Mouse (Mus musculus): Measurements from ENCODE around the gene Plxna4. TPM values are rescaled to one million over a fixed set of nuclear protein-coding genes. Genes with fewer than 3 reads are reported as not detected.

Plxna4 gene
- polyA plus RNA-seq, 1 experiment from 2014 or later, result 3.6 TPM

GRCm38 (mm10) chr6:32231383-32231782, 356.6 kb downstream of the Plxna4 start:
- Histone ChIP-seq H3K36me3 (ENCODE audit: control insufficient read depth, insufficient read depth, low read length) (no peaks in the 10 kb centered on the region), H3K4me2 (no peak overlapping the region), H3K9ac (ENCODE audit: low read length) (no peak overlapping the region), H3K27me3 (ENCODE audit: control insufficient read depth, insufficient read depth, low read length) (no peaks in the 10 kb centered on the region), H3K27ac (ENCODE audit: low read depth, low read length) (no peak overlapping the region), H3K9me3 (ENCODE audit: control insufficient read depth, low read length) (no peaks in the 10 kb centered on the region), H3K4me1 (ENCODE audit: control insufficient read depth, insufficient read depth, low read length) (no peaks in the 10 kb centered on the region), H3K4me3 (ENCODE audit: low read depth, low read length) (no peak overlapping the region)
- WGBS, result 85% methylated on average over 2 of the region's 2 CpGs
- ATAC-seq (ENCODE audit: low FRiP score) (no peak), DNase-seq (ENCODE audit: low spot score, missing footprints) (no peak)

- Histone ChIP-seq H3K9ac (ENCODE audit: low read length) (no peak overlapping the region), H3K4me2 (no peak overlapping the region), H3K36me3 (ENCODE audit: control insufficient read depth, insufficient read depth, low read length) (no peaks in the 10 kb centered on the region), H3K27me3 (ENCODE audit: control insufficient read depth, insufficient read depth, low read length) (no peaks in the 10 kb centered on the region), H3K4me1 (ENCODE audit: control insufficient read depth, insufficient read depth, low read length) (no peaks in the 10 kb centered on the region), H3K4me3 (ENCODE audit: low read depth, low read length) (no peak overlapping the region), H3K9me3 (ENCODE audit: control insufficient read depth, low read length) (no peaks in the 10 kb centered on the region), H3K27ac (ENCODE audit: low read depth, low read length) (no peak overlapping the region)
- ATAC-seq (ENCODE audit: low FRiP score) (no peak), DNase-seq (ENCODE audit: low spot score, missing footprints) (no peak)
- 39% methylated on average over 1 of the region's 1 CpGs for WGBS
These were observed 361.4 kb downstream of the Plxna4 start for GRCm38 (mm10) chr6:32226636-32227035.

- 86% methylated on average over 7 of the region's 7 CpGs for WGBS
- no peaks in the 10 kb centered on the region for H3K27me3 ChIP-seq (ENCODE audit: control insufficient read depth, insufficient read depth, low read length)
These were observed 363.8 kb downstream of the Plxna4 start for GRCm38 (mm10) chr6:32224007-32224703.

GRCm38 (mm10) chr6:32220765-32221164, 367.2 kb downstream of the Plxna4 start:
- H3K4me1 ChIP-seq (ENCODE audit: control insufficient read depth, insufficient read depth, low read length), result no peaks in the 10 kb centered on the region
- DNase-seq (ENCODE audit: low spot score, missing footprints), result peak; percentile 14
- no peak for ATAC-seq (ENCODE audit: low FRiP score)
- WGBS, result 86% methylated on average over 8 of the region's 8 CpGs
- no peaks in the 10 kb centered on the region for H3K36me3 ChIP-seq (ENCODE audit: control insufficient read depth, insufficient read depth, low read length)
- H3K9me3 ChIP-seq (ENCODE audit: control insufficient read depth, low read length), result no peaks in the 10 kb centered on the region
- H3K9ac ChIP-seq (ENCODE audit: low read length), result no peak overlapping the region
- H3K27ac ChIP-seq (ENCODE audit: low read depth, low read length), result no peak overlapping the region
- H3K4me2 ChIP-seq, result no peak overlapping the region
- no peak overlapping the region for H3K4me3 ChIP-seq (ENCODE audit: low read depth, low read length)
- H3K27me3 ChIP-seq (ENCODE audit: control insufficient read depth, insufficient read depth, low read length), result no peaks in the 10 kb centered on the region

More at GRCm38 (mm10) chr6:32224007-32224703, 363.8 kb downstream of the Plxna4 start:
- Histone ChIP-seq H3K36me3 (ENCODE audit: control insufficient read depth, insufficient read depth, low read length) (no peaks in the 10 kb centered on the region), H3K9me3 (ENCODE audit: control insufficient read depth, low read length) (no peaks in the 10 kb centered on the region), H3K4me2 (no peak overlapping the region), H3K4me1 (ENCODE audit: control insufficient read depth, insufficient read depth, low read length) (no peaks in the 10 kb centered on the region), H3K4me3 (ENCODE audit: low read depth, low read length) (no peak overlapping the region), H3K9ac (ENCODE audit: low read length) (no peak overlapping the region), H3K27ac (ENCODE audit: low read depth, low read length) (no peak overlapping the region)
- DNase-seq (ENCODE audit: low spot score, missing footprints) (no peak), ATAC-seq (ENCODE audit: low FRiP score) (no peak)

- no peak overlapping the region for H3K9ac ChIP-seq (ENCODE audit: low read length)
- 79% methylated on average over 3 of the region's 3 CpGs for WGBS
- H3K4me3 ChIP-seq (ENCODE audit: low read depth, low read length), result no peak overlapping the region
- DNase-seq (ENCODE audit: low spot score, missing footprints) (peak; percentile 14), ATAC-seq (ENCODE audit: low FRiP score) (no peak)
- no peaks in the 10 kb centered on the region for H3K36me3 ChIP-seq (ENCODE audit: control insufficient read depth, insufficient read depth, low read length)
- no peaks in the 10 kb centered on the region for H3K9me3 ChIP-seq (ENCODE audit: control insufficient read depth, low read length)
- no peaks in the 10 kb centered on the region for H3K4me1 ChIP-seq (ENCODE audit: control insufficient read depth, insufficient read depth, low read length)
- no peaks in the 10 kb centered on the region for H3K27me3 ChIP-seq (ENCODE audit: control insufficient read depth, insufficient read depth, low read length)
- H3K27ac ChIP-seq (ENCODE audit: low read depth, low read length), result no peak overlapping the region
- H3K4me2 ChIP-seq, result no peak overlapping the region
These were observed 369.4 kb downstream of the Plxna4 start for GRCm38 (mm10) chr6:32218544-32218943.

GRCm38 (mm10) chr6:32212439-32212838, 375.6 kb downstream of the Plxna4 start:
- Histone ChIP-seq H3K4me1 (ENCODE audit: control insufficient read depth, insufficient read depth, low read length) (no peaks in the 10 kb centered on the region), H3K9me3 (ENCODE audit: control insufficient read depth, low read length) (no peaks in the 10 kb centered on the region), H3K9ac (ENCODE audit: low read length) (no peak overlapping the region), H3K36me3 (ENCODE audit: control insufficient read depth, insufficient read depth, low read length) (no peaks in the 10 kb centered on the region), H3K4me2 (no peak overlapping the region), H3K27me3 (ENCODE audit: control insufficient read depth, insufficient read depth, low read length) (no peaks in the 10 kb centered on the region), H3K4me3 (ENCODE audit: low read depth, low read length) (no peak overlapping the region), H3K27ac (ENCODE audit: low read depth, low read length) (no peak overlapping the region)
- ATAC-seq (ENCODE audit: low FRiP score) (no peak), DNase-seq (ENCODE audit: low spot score, missing footprints) (peak; percentile 23)
- WGBS, result 53% methylated on average over 4 of the region's 4 CpGs

GRCm38 (mm10) chr6:32210139-32210538, 377.9 kb downstream of the Plxna4 start:
- ATAC-seq (ENCODE audit: low FRiP score) (no peak), DNase-seq (ENCODE audit: low spot score, missing footprints) (no peak)
- H3K4me3 ChIP-seq (ENCODE audit: low read depth, low read length), result no peak overlapping the region
- H3K4me1 ChIP-seq (ENCODE audit: control insufficient read depth, insufficient read depth, low read length), result no peaks in the 10 kb centered on the region
- WGBS, result 75% methylated on average over 7 of the region's 7 CpGs
- no peaks in the 10 kb centered on the region for H3K27me3 ChIP-seq (ENCODE audit: control insufficient read depth, insufficient read depth, low read length)
- no peak overlapping the region for H3K9ac ChIP-seq (ENCODE audit: low read length)
- no peak overlapping the region for H3K4me2 ChIP-seq
- H3K36me3 ChIP-seq (ENCODE audit: control insufficient read depth, insufficient read depth, low read length), result no peaks in the 10 kb centered on the region
- H3K27ac ChIP-seq (ENCODE audit: low read depth, low read length), result no peak overlapping the region
- no peaks in the 10 kb centered on the region for H3K9me3 ChIP-seq (ENCODE audit: control insufficient read depth, low read length)

- 88% methylated on average over 7 of the region's 7 CpGs for WGBS
- Histone ChIP-seq H3K4me2 (no peak overlapping the region), H3K27me3 (ENCODE audit: control insufficient read depth, insufficient read depth, low read length) (no peaks in the 10 kb centered on the region), H3K4me3 (ENCODE audit: low read depth, low read length) (no peak overlapping the region), H3K9ac (ENCODE audit: low read length) (no peak overlapping the region), H3K9me3 (ENCODE audit: control insufficient read depth, low read length) (no peaks in the 10 kb centered on the region), H3K36me3 (ENCODE audit: control insufficient read depth, insufficient read depth, low read length) (no peaks in the 10 kb centered on the region), H3K4me1 (ENCODE audit: control insufficient read depth, insufficient read depth, low read length) (no peaks in the 10 kb centered on the region), H3K27ac (ENCODE audit: low read depth, low read length) (no peak overlapping the region)
- DNase-seq (ENCODE audit: low spot score, missing footprints) (no peak), ATAC-seq (ENCODE audit: low FRiP score) (no peak)
These were observed 379.0 kb downstream of the Plxna4 start for GRCm38 (mm10) chr6:32208951-32209350.

- Histone ChIP-seq H3K9me3 (ENCODE audit: control insufficient read depth, low read length) (no peaks in the 10 kb centered on the region), H3K36me3 (ENCODE audit: control insufficient read depth, insufficient read depth, low read length) (no peaks in the 10 kb centered on the region), H3K4me3 (ENCODE audit: low read depth, low read length) (no peak overlapping the region), H3K4me2 (no peak overlapping the region), H3K9ac (ENCODE audit: low read length) (no peak overlapping the region), H3K27me3 (ENCODE audit: control insufficient read depth, insufficient read depth, low read length) (no peaks in the 10 kb centered on the region), H3K27ac (ENCODE audit: low read depth, low read length) (no peak overlapping the region), H3K4me1 (ENCODE audit: control insufficient read depth, insufficient read depth, low read length) (no peaks in the 10 kb centered on the region)
- ATAC-seq (ENCODE audit: low FRiP score), result no peak
- 84% methylated on average over 4 of the region's 4 CpGs for WGBS
- DNase-seq (ENCODE audit: low spot score, missing footprints), result no peak
These were observed 383.7 kb downstream of the Plxna4 start for GRCm38 (mm10) chr6:32204253-32204652.

Data from midbrain, embryonic 11.5 days (tissue).